Mouse (Mus musculus) layer of hippocampus, postnatal 14 days (tissue): ENCODE measurements around the gene Hivep2. TPM values are rescaled to one million over a fixed set of nuclear protein-coding genes. Genes with fewer than 3 reads are reported as not detected.

Source experiments
- total RNA-seq, 2 experiments: library from RNA; stranded (reverse); gene quantifications; 2 replicates each; pipeline ENCODE4 v1.2.3; 2021

Hivep2 gene
- total RNA-seq, 2 experiments from 2014 or later = 216 to 243 TPM

Other genes starting within 250 kb of the Hivep2 start
- 10 to 100 TPM; 62.4 to 64.4 TPM for gene Aig1, start 97.1 kb upstream of the Hivep2 start, total RNA-seq